Mouse (Mus musculus): ENCODE measurements around the gene Clcc1. TPM values are rescaled to one million over a fixed set of nuclear protein-coding genes. Genes with fewer than 3 reads are reported as not detected.

Gene Clcc1
- total RNA-seq, 2 experiments from 2014 or later = 27.0 to 31.0 TPM

DNA sequence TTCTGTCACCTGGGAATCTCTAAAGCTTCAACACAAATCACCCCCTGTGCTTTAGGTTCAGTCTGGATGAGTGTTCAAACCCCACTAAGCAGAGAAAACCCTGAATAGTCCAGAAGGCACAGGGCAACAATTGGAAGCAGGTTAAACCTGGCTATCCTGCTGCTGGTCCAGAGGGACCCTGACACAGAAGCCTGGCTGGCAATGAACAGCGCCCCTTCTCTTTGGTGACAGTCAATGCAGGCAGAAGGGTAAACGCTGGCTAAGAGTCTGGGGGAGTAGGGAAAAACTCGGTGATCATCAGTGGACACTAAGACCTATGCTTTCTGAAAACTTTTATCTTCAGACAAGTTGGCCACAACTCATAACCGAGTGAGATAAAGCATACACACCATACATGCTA lies 46.1 kb downstream of the Clcc1 start:
- DNase-seq (ENCODE audit: extremely low spot score in 1 of 2, low spot score in 1 of 2) = no peak

- DNase-seq (ENCODE audit: extremely low spot score in 1 of 2, low spot score in 1 of 2) = no peak
Measured at GRCm38 (mm10) chr3:108701256-108701655, 47.5 kb downstream of the Clcc1 start.

DNA sequence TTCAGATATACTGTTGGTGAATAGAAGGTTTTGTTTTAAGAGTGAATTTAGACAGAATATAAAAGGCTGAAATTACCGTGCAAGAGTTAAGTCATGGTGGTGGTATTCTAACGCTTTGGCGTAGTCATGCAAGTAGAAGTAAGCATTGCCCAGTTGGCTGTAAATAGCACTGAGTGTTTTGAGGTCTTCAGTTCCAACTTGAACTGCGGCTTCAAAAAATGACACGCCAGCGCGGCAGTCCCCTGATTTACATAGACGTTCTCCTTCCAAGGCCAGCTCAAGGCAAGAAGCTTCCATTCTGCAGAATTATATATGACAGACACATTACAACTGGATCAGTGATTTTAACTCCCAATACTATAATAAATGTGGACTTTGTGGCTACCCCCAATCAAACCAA lies 49.1 kb downstream of the Clcc1 start:
- no peak for DNase-seq (ENCODE audit: extremely low spot score in 1 of 2, low spot score in 1 of 2)

GRCm38 (mm10) chr3:108711296-108711695 lies 57.6 kb downstream of the Clcc1 start:
- DNase-seq (ENCODE audit: extremely low spot score in 1 of 2, low spot score in 1 of 2) = no peak

DNA sequence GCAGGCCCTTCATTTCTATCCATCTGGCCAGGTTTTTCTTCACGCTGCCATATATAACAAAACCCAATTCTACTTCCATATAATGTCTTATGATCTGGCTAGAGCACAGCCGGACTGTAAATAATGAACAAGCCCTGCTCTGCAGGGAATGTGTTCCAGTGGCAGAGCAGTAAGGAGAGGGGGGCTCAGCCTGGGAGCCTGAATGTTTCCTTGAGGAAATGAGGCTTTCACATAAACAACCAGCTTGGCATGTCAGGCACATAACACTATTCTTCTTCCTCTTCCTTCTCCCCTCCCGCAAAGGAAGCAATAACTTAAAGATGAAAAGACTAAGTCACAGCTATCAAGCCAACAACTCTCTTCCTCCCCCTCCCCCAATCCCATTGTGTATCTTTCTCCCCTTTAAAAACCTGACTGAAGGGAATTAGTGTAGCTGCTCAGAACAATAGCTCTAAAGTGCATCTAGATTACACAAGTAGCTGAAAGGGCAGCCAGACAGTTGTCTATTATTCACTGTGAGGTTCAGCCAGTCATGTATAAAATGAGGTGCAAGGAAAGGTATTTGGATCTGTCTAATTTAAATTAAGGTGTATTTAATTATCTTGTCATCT lies 59.5 kb downstream of the Clcc1 start:
- DNase-seq (ENCODE audit: extremely low spot score in 1 of 2, low spot score in 1 of 2) = no peak

DNA sequence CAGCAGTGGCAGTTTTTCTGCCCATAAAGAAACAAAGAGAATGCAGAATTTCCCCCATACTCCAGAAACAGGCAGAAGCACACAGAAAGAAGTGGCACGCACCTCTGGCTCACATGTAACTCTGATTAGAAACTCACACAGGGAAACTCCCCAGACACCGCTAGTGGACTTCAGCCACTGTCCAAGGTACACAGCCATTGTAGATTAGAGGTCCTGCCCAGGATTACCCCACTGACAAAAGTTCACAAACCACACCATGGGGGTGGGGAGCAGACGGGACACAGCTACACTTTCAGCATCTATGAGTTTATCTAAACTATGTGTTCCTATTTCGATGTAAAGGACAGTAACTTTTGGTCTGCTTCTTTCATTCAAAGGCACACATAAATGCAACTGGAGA lies 61.1 kb downstream of the Clcc1 start:
- no peak for DNase-seq (ENCODE audit: extremely low spot score in 1 of 2, low spot score in 1 of 2)

GRCm38 (mm10) chr3:108717896-108718502 lies 64.3 kb downstream of the Clcc1 start:
- DNase-seq (ENCODE audit: extremely low spot score in 1 of 2, low spot score in 1 of 2) = no peak

- DNase-seq (ENCODE audit: extremely low spot score in 1 of 2, low spot score in 1 of 2) = no peak
Measured at GRCm38 (mm10) chr3:108719357-108719756, 65.6 kb downstream of the Clcc1 start.

DNA sequence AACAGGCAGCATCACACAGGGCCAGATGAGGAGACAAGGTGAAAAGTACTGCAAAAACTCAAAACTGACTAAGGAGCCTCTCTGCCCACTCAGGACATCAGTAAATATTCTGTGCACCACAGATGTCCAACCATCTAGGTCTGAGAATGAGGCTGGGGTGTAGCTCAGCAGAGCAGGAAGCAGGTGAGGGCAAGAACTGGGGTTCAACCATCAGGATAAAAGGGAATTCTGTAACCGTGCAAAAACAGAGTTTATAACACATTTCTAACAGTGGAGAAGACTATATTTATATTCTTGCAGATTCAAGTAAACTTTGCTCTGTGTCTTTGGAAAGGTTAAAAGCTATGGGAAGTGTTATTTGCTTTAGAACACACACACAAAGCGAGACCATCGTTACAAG lies 66.0 kb downstream of the Clcc1 start:
- no peak for DNase-seq (ENCODE audit: extremely low spot score in 1 of 2, low spot score in 1 of 2)

DNA sequence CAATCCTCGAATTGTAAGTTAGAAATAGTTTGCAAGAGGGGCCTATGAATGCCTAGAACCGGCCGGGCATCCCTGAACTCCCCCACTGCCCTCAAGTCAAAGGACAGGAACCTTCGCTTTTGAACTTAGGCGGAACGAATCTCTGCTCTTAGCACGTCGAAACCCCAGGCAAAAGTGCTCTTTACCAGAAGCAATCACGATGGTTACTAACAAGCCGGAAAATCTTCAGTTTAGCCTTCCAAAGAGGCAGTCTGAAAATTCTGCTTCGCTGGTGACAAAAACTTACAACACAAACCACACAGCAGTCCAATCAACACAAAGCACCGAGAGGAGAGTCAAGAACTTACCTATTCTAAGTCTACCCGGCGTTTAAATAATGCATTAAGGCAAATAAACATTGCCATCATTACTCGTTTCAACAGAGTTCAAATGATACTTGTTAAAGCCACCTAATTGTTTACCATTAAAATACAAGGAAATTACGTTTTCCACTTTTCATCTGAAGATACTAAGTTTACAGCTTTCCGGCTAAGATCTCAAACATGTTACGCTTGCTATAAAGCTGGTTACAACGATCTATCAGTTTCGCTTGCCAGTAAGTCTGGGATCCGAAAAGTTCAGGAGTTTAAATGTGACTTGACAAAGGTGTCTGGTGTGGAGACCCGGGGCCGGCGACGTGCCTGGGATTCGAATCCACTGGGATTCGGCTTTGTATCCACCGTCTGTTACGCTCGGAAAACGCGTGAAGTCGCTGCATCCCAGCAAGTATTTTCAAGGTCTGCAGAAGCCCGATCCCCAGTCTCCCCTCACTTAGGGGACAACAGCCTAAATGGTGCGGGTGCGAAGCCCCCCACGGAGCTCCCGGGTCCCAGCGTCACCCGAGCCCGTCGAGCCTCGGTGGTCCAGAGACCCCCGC lies 67.6 kb downstream of the Clcc1 start:
- peak; percentile 31 to 44 for DNase-seq (ENCODE audit: extremely low spot score in 1 of 2, low spot score in 1 of 2)

- DNase-seq (ENCODE audit: extremely low spot score in 1 of 2, low spot score in 1 of 2) = peak; percentile 88
Measured at GRCm38 (mm10) chr3:108722036-108722872, 68.5 kb downstream of the Clcc1 start, which contains the start of gene Gpsm2. Gene Gpsm2, minus strand, starts transcription at chr3:108722309.

DNA sequence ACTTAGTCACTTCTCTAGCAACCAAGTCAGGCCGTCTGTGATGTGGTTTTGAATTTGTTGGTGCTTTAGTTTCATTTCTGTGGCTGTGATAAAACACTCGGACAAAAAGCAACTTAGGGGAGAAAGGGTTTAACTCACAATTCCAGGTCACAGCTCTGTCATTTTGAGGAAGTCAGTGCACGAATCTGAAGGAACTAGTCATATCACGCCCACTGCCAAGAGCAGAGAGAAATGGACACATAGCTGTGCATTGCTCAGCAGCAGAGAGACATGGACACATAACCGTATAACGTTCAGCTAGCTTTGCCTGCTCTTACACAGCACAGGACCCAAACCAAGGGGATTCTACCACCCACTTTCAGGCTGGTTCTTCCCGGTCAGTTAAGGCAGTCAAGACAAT lies 72.7 kb downstream of the Clcc1 start:
- no peak for DNase-seq (ENCODE audit: extremely low spot score in 1 of 2, low spot score in 1 of 2)

DNA sequence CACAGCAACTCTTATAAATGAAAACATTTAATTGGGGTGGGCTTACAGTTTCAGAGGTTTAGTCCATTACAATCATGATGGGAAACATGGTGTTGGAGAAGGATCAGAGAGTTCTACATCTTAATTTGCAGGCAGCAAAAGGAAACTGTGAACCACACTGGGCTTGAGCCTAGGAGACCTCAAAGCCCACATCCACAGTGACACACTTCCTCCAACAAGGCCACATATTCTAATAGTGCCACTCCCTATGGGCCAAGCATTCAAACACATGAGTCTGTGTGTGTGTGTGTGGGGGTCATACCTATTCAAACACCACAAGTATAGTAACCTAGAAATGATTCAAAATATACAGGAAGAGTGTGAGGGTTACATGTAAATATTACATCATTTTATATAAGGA lies 73.6 kb downstream of the Clcc1 start:
- no peak for DNase-seq (ENCODE audit: extremely low spot score in 1 of 2, low spot score in 1 of 2)

DNA sequence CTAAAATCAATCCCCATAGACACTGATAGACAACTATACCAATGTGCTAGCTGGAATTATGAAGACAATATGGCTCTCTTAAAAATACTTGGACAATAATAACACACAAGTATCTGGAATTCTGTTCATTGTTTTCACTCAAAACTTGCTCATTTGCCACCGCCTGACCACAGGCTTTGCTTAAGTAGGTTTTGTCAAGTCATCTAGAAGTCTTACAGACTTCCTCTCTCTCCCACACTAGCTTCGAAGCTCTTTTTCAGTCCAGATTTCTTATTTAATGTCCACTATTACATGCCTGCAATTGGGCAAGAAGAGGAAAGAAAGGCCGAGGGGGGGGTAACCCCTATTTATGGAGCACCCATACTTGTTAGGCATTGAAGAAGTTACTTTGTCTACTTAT lies 74.1 kb downstream of the Clcc1 start:
- DNase-seq (ENCODE audit: extremely low spot score in 1 of 2, low spot score in 1 of 2) = no peak

Other genes with a start within 250 kb of the Clcc1 start
- gene Celsr2, start 238.4 kb upstream of the Clcc1 start, total RNA-seq (2021) = 100 to 1,000 TPM; 172 to 199 TPM
- 100 to 1,000 TPM; 187 to 207 TPM for gene Sars, start 208.7 kb upstream of the Clcc1 start, total RNA-seq (2021)
- 1 to 10 TPM in 1 of 2 experiments, under 1 TPM in 1; 0.98 to 2.4 TPM for gene 1700013F07Rik, start 119.8 kb upstream of the Clcc1 start, total RNA-seq (2021)
- 10 to 100 TPM; 24.2 to 27.8 TPM for gene 5330417C22Rik, start 117.4 kb upstream of the Clcc1 start, total RNA-seq (2021)
- 10 to 100 TPM; 49.6 to 54.1 TPM for gene Tmem167b, start 91.4 kb upstream of the Clcc1 start, total RNA-seq (2021)
- 10 to 100 TPM; 25.6 to 29.0 TPM for gene Taf13, start 82.2 kb upstream of the Clcc1 start, total RNA-seq (2021)
- gene Wdr47, start 62.6 kb upstream of the Clcc1 start, total RNA-seq (2021) = 100 to 1,000 TPM; 130 to 139 TPM
- gene Gpsm2, start 68.4 kb downstream of the Clcc1 start, total RNA-seq (2021) = 10 to 100 TPM; 17.8 to 17.9 TPM
- gene Aknad1, start 85.7 kb downstream of the Clcc1 start, total RNA-seq (2021) = not detected
- 10 to 100 TPM; 24.3 to 26.4 TPM for gene Stxbp3, start 186.6 kb downstream of the Clcc1 start, total RNA-seq (2021)
- under 1 TPM in 1 of 2 experiments, not detected in 1; 0.23 TPM for gene Fndc7, start 236.1 kb downstream of the Clcc1 start, total RNA-seq (2021)